Mouse (Mus musculus) heart, embryonic 11.5 days (tissue): ENCODE measurements at regions not wholly inside any gene's neighbourhood (a gene's known extent, or its start where the extent isn't known, plus 50 kb on each side); places are given as distances from the start of the nearest gene placed in this dataset.

Experiments
- ATAC-seq: fragments of 200-750 bp; cut with Nextera tagmentation; replicated peaks from 2 replicates; pipeline ENCODE4 v1.8.0; 2017; ENCODE audit warnings: moderate library complexity; ENCODE audit not compliant: insufficient number of reproducible peaks, low FRiP score, low TSS enrichment
- H3K27ac ChIP-seq: fragments of 300-500 bp; sonication (generic); 2 replicates; pipeline ENCODE4 v1.5.1; 2014; ENCODE audit warnings: mild to moderate bottlenecking, low read depth, low read length
- H3K27me3 ChIP-seq: fragments of 300-500 bp; sonication (generic); 2 replicates; pipeline ENCODE4 v1.6.1; 2014; ENCODE audit warnings: mild to moderate bottlenecking, low read length, mixed read lengths; ENCODE audit not compliant: control insufficient read depth, insufficient read depth
- H3K36me3 ChIP-seq: fragments of 300-500 bp; sonication (generic); 2 replicates; pipeline ENCODE4 v1.6.1; 2014; ENCODE audit warnings: mild to moderate bottlenecking, low read length, moderate library complexity, mixed read lengths; ENCODE audit not compliant: control insufficient read depth, insufficient read depth
- H3K4me1 ChIP-seq: fragments of 300-500 bp; sonication (generic); 2 replicates; pipeline ENCODE4 v1.6.1; 2014; ENCODE audit warnings: low read length; ENCODE audit not compliant: control insufficient read depth, insufficient read depth
- H3K4me2 ChIP-seq: fragments of 300-500 bp; sonication (generic); 2 replicates; pipeline ENCODE4 v1.6.1; 2014; ENCODE audit warnings: mild to moderate bottlenecking, moderate library complexity
- H3K4me3 ChIP-seq: fragments of 300-500 bp; sonication (generic); 2 replicates; pipeline ENCODE4 v1.5.1; 2014; ENCODE audit warnings: low read depth, low read length
- H3K9ac ChIP-seq: fragments of 300-500 bp; sonication (generic); 2 replicates; pipeline ENCODE4 v1.6.1; 2014; ENCODE audit warnings: mild to moderate bottlenecking, low read depth, low read length, moderate library complexity
- H3K9me3 ChIP-seq: fragments of 300-500 bp; sonication (generic); replicated peaks from 2 replicates; pipeline ENCODE4 v1.6.1; 2016; ENCODE audit warnings: low read length; ENCODE audit not compliant: control insufficient read depth
- WGBS: fragments of 180-500 bp; shearing (Covaris S2); extraction: QIAGEN DNeasy Blood & Tissue Kit; methylation state at CpG from one replicate; pipeline ENCODE4 v1.1.7; 2014; ENCODE audit not compliant: insufficient replicate concordance; 5-methylcytosine and 5-hydroxymethylcytosine counted together

DNA sequence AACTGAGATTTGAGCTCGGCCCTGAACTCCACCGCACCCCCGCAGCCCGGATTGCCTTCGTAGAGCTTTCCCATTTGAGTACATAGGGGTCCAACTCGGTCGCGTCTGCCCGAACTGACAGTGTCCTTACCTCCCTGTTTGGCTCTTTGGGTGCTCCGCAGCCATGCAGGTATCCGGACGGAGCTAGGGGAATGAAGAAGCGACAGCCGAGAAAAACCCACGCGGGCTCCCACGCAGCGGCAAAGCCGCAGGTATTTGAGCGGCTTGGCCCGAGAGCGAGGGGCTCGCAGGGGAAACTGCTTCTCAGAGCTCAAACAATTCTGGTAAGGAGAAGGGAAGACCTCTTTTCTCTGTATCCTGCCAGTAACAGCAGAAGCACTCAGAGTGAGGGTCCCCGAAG lies 82.5 kb downstream of the Kcnrg start:
- H3K36me3 ChIP-seq: no peaks in the 10 kb centered on the region
- H3K4me2 ChIP-seq: peak overlapping the region; percentile 68
- peaks cover 19% of the 10 kb centered on the region for H3K4me1 ChIP-seq
- H3K9me3 ChIP-seq: no peaks in the 10 kb centered on the region
- ATAC-seq: no peak
- no peak overlapping the region for H3K27ac ChIP-seq
- peaks cover 41% of the 10 kb centered on the region for H3K27me3 ChIP-seq
- WGBS: 6% methylated on average over 24 of the region's 24 CpGs
- H3K9ac ChIP-seq: no peak overlapping the region
- H3K4me3 ChIP-seq: peak overlapping the region; percentile 41

DNA sequence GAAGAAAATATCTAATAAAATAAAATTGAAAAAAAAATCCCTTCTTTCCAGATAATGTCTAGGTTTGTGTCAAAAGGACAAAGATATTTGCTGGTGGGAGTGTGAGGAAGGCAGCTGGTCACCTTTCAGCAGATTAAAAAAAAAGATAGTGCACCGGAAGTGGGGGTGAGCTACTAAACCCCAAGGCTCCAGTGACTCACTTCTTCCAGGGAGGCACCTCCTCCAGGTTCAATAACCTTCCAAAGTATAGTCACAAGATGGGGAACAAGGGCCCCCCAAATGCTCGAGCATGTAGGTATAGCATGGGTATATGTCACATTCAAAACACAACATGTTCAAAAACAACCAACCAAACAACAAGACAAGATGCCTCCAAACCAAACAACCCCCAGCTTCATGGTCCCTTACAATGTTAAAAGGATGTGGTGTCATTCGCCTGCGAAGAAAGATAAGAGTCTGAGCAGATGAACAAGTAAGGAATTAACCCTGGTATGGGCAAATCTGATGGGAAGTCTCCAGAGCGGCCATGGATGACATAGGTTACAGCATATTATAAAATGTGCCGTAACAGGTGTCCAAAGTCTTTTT lies 84.6 kb downstream of the Kcnrg start:
- Histone ChIP-seq H3K27ac (no peak overlapping the region), H3K4me2 (no peak overlapping the region), H3K27me3 (peaks cover 35% of the 10 kb centered on the region), H3K4me3 (no peak overlapping the region), H3K9ac (no peak overlapping the region), H3K9me3 (no peaks in the 10 kb centered on the region), H3K4me1 (peaks cover 13% of the 10 kb centered on the region), H3K36me3 (no peaks in the 10 kb centered on the region)
- 72% methylated on average over 6 of the region's 6 CpGs for WGBS
- ATAC-seq: no peak

DNA sequence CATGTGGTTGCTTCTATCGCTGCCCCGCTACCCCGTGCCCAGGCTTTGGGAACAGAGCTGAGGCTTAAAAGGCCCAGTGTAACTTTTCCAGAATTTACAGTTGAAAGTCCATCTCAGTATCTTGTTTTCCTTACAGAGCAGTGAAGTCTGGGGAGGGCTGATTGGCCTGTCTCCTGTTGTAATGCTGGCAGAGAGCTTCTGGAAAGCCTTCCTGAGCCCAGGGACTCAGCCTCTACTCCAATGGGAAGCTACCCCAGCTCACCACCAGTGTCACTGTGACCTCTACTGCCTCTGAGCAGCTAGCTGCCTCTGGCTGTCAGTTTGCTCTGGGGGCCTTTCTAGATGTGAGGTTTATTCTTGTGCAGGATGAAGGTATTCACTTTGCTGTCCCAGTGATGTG lies 87.5 kb downstream of the Kcnrg start:
- 93% methylated on average over 3 of the region's 3 CpGs for WGBS
- H3K4me3 ChIP-seq: no peak overlapping the region
- no peaks in the 10 kb centered on the region for H3K36me3 ChIP-seq
- H3K9me3 ChIP-seq: no peaks in the 10 kb centered on the region
- H3K27ac ChIP-seq: no peak overlapping the region
- no peak overlapping the region for H3K9ac ChIP-seq
- H3K4me1 ChIP-seq: peaks cover under 1% of the 10 kb centered on the region; the same call in 1 of the 2 replicates
- no peak for ATAC-seq
- H3K27me3 ChIP-seq: peaks cover 16% of the 10 kb centered on the region
- no peak overlapping the region for H3K4me2 ChIP-seq

DNA sequence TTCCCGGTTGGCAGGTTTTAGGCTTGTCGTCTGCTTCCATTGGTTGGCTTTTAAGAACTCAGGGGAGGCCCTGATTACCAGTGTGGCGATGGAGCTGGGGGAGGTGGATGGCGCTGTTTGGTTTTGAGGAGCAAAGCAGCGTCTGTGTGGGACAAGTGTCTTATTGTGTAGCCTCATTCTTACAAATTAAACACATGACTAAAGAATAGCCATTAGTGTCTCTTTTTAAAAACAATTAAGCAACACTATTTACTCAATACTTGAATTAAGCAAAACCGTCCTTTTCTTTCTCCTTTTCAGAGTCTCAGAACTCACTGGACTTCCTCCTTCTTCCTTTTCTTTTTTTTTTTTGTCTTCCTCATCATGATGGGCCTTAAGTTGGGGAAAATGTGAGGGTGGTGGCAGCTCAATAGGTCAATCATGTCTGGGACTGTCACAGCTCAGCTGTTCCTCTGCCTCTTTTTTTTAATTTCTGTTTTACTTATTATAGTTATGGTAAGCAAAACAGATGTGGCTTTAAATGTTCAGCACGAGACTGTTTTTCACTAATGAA lies 89.1 kb downstream of the Kcnrg start:
- no peaks in the 10 kb centered on the region for H3K9me3 ChIP-seq
- no peaks in the 10 kb centered on the region for H3K36me3 ChIP-seq
- 73% methylated on average over 7 of the region's 7 CpGs for whole genome bisulfite sequencing
- no peak overlapping the region for H3K4me2 ChIP-seq
- H3K27me3 ChIP-seq: peaks cover under 1% of the 10 kb centered on the region; the same call in 1 of the 2 replicates
- no peak overlapping the region for H3K4me3 ChIP-seq
- no peak overlapping the region for H3K27ac ChIP-seq
- H3K4me1 ChIP-seq: no peaks in the 10 kb centered on the region
- no peak overlapping the region for H3K9ac ChIP-seq
- ATAC-seq: no peak

DNA sequence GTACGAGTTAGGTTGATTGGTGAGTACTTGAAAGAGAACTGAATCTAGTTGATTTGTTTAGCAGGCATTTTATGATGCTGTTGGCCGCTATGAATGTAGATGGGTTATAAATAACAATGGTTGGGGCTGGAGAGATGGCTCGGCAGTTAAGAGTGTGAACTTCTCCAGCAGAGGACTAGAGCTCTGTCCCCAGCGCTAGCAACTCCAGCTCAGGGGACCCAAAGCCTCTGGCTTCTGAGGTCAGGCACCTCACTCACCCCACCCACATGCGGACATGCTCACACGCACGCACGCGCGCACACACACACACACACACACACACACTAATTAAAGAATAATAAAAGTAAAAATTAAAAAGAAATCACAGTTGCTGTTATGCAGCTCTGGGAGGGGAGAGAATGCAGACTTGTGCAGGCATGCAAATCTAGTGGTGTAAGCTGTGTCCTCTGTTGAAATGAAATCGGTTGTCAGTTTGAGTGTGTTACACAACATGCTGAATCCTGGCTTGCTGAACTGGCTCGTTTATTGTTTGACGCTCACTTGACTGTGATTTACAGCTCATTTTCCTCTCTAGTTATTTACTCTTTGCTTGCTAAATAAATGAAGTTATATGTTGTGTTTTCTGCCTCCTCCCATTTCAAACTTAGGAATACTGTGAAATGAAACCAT lies 89.8 kb downstream of the Kcnrg start:
- no peaks in the 10 kb centered on the region for H3K4me1 ChIP-seq
- no peaks in the 10 kb centered on the region for H3K27me3 ChIP-seq
- no peak for ATAC-seq
- no peak overlapping the region for H3K4me3 ChIP-seq
- no peak overlapping the region for H3K27ac ChIP-seq
- WGBS: 80% methylated on average over 13 of the region's 13 CpGs
- no peaks in the 10 kb centered on the region for H3K36me3 ChIP-seq
- no peak overlapping the region for H3K9ac ChIP-seq
- H3K9me3 ChIP-seq: no peaks in the 10 kb centered on the region
- no peak overlapping the region for H3K4me2 ChIP-seq

DNA sequence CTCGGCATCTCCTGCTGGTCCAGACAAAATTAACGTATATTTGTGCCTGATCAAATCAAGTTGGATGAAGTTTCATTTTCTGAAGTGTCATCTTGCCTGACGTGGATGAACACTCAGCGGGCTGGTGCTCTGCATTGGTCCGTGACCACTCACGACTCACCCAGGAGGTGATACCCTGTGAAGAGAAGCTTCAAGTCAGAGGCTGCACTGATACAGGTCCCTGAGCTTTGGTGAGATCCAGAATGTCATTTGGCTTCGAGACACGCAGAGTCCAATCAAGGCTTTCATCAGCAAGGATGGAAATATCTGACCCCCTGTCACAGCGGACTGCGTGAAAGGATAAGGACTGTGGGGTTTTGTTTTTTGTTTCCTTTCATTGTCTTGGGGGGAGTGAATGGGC lies 90.4 kb downstream of the Kcnrg start:
- Histone ChIP-seq H3K9ac (no peak overlapping the region), H3K9me3 (no peaks in the 10 kb centered on the region), H3K4me2 (no peak overlapping the region), H3K4me1 (no peaks in the 10 kb centered on the region), H3K4me3 (no peak overlapping the region), H3K27me3 (no peaks in the 10 kb centered on the region), H3K36me3 (no peaks in the 10 kb centered on the region), H3K27ac (no peak overlapping the region)
- ATAC-seq: no peak
- WGBS: 76% methylated on average over 10 of the region's 10 CpGs

DNA sequence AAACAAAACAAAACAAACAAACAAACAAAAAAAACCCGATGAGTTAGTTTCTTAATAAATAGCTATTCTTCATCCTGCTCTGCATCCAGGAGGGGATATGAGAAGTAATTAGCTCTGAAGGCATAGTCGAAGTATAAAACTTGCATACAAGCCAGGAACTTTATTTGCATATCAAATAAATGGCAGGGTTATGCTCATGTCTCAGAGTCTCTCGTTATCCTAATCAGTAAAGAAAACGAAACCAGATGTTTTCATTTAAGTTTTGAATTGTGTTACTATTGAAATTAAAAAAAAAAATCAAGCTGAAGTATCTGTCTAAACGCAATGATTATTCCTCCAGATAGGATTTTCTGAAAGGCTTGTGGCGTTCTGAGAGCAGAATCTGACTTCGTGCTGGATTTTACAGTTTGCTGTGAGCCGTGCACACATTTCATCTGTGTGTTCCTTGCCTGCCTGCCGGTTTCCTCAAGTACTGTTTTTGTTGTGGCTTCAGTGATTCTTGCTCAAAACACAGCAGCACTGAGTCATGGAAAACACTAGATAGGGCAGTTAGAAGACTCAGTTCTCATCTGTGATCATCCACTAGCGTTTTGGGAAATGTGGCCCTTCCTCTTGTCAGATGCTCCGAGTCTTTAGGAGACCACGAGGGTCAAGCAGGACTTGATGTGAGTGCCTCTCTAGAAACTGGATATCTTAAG lies 91.2 kb downstream of the Kcnrg start:
- Histone ChIP-seq H3K27me3 (no peaks in the 10 kb centered on the region), H3K9me3 (no peaks in the 10 kb centered on the region), H3K36me3 (no peaks in the 10 kb centered on the region), H3K27ac (no peak overlapping the region), H3K4me3 (no peak overlapping the region), H3K4me2 (no peak overlapping the region), H3K4me1 (no peaks in the 10 kb centered on the region), H3K9ac (no peak overlapping the region)
- ATAC-seq: no peak
- WGBS: 47% methylated on average over 12 of the region's 12 CpGs

DNA sequence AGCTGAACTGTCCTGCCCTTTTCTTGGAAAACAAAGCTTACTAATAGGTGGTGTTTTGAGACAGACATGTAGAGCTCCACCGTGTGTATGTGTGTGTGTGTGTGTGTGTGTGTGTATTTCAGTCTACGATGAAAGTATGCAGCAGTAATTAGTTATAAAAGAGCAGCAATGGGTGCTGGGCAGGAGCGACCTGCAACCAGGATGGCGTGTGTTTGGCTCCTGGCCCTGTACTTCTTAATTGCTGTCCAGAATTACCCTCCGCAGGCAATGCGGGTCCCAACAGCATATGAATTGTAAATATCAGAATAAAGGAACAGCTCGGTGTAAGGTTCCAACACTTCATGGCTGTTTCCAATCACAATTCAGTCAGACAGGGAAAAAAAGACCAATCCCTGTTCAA lies 92.4 kb downstream of the Kcnrg start:
- Histone ChIP-seq H3K4me2 (no peak overlapping the region), H3K27me3 (no peaks in the 10 kb centered on the region), H3K4me3 (no peak overlapping the region), H3K9ac (no peak overlapping the region), H3K9me3 (no peaks in the 10 kb centered on the region), H3K4me1 (no peaks in the 10 kb centered on the region), H3K27ac (no peak overlapping the region), H3K36me3 (no peaks in the 10 kb centered on the region)
- WGBS: 79% methylated on average over 7 of the region's 7 CpGs
- ATAC-seq: no peak
